Mouse (Mus musculus) heart, embryonic 11.5 days (tissue): Measurements from ENCODE around the gene Dnajc25. TPM values are rescaled to one million over a fixed set of nuclear protein-coding genes. Genes with fewer than 3 reads are reported as not detected.

Source experiments
- ATAC-seq: fragments of 200-750 bp; cut with Nextera tagmentation; replicated peaks from 2 replicates; pipeline ENCODE4 v1.8.0; 2017; ENCODE audit warnings: moderate library complexity; ENCODE audit not compliant: insufficient number of reproducible peaks, low FRiP score, low TSS enrichment
- H3K27ac ChIP-seq: fragments of 300-500 bp; sonication (generic); 2 replicates; pipeline ENCODE4 v1.5.1; 2014; ENCODE audit warnings: mild to moderate bottlenecking, low read depth, low read length
- H3K27me3 ChIP-seq: fragments of 300-500 bp; sonication (generic); 2 replicates; pipeline ENCODE4 v1.6.1; 2014; ENCODE audit warnings: mild to moderate bottlenecking, low read length, mixed read lengths; ENCODE audit not compliant: control insufficient read depth, insufficient read depth
- H3K36me3 ChIP-seq: fragments of 300-500 bp; sonication (generic); 2 replicates; pipeline ENCODE4 v1.6.1; 2014; ENCODE audit warnings: mild to moderate bottlenecking, low read length, moderate library complexity, mixed read lengths; ENCODE audit not compliant: control insufficient read depth, insufficient read depth
- H3K4me1 ChIP-seq: fragments of 300-500 bp; sonication (generic); 2 replicates; pipeline ENCODE4 v1.6.1; 2014; ENCODE audit warnings: low read length; ENCODE audit not compliant: control insufficient read depth, insufficient read depth
- H3K4me2 ChIP-seq: fragments of 300-500 bp; sonication (generic); 2 replicates; pipeline ENCODE4 v1.6.1; 2014; ENCODE audit warnings: mild to moderate bottlenecking, moderate library complexity
- H3K4me3 ChIP-seq: fragments of 300-500 bp; sonication (generic); 2 replicates; pipeline ENCODE4 v1.5.1; 2014; ENCODE audit warnings: low read depth, low read length
- H3K9ac ChIP-seq: fragments of 300-500 bp; sonication (generic); 2 replicates; pipeline ENCODE4 v1.6.1; 2014; ENCODE audit warnings: mild to moderate bottlenecking, low read depth, low read length, moderate library complexity
- H3K9me3 ChIP-seq: fragments of 300-500 bp; sonication (generic); replicated peaks from 2 replicates; pipeline ENCODE4 v1.6.1; 2016; ENCODE audit warnings: low read length; ENCODE audit not compliant: control insufficient read depth
- WGBS: fragments of 180-500 bp; shearing (Covaris S2); extraction: QIAGEN DNeasy Blood & Tissue Kit; methylation state at CpG from one replicate; pipeline ENCODE4 v1.1.7; 2014; ENCODE audit not compliant: insufficient replicate concordance; 5-methylcytosine and 5-hydroxymethylcytosine counted together
- polyA plus RNA-seq: library from polyadenylated mRNA; unstranded; fragments of >200 nt; fragmentation: Nextera tagmentation; extraction: Ambion mirVana; gene quantifications from 2 replicates; pipeline ENCODE4 v1.2.1, GENCODE M21; 2014

The Dnajc25 gene
- polyA plus RNA-seq, 1 experiment from 2014 or later = 10.6 TPM

DNA sequence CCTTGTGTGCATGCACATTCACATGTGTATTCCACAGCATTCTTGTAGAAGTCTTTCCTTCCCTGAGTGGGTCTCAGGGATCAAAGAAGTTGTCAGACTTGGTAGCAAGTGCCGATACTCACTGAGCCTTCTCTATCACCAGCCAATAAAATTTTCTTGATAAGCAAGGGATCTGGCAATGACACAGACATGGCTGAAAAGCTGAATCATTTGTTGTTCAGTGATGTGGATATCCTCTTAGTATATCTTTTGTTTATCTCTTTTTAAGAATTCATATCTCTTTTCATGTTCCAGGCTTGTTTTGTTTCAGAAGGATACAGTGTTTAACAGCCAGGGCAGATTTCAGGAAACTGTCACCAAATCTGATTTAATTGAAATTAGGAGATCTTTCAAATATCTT, 3.8 kb downstream of the Dnajc25 start:
- 73% methylated on average over 1 of the region's 1 CpGs for WGBS
- H3K4me3 ChIP-seq = no peak overlapping the region
- no peak overlapping the region for H3K27ac ChIP-seq
- H3K4me1 ChIP-seq = peaks cover 9% of the 10 kb centered on the region; the same call in 1 of the 2 replicates
- H3K27me3 ChIP-seq = no peaks in the 10 kb centered on the region
- no peaks in the 10 kb centered on the region for H3K36me3 ChIP-seq
- no peak for ATAC-seq
- H3K4me2 ChIP-seq = no peak overlapping the region
- H3K9ac ChIP-seq = no peak overlapping the region
- H3K9me3 ChIP-seq = no peaks in the 10 kb centered on the region

DNA sequence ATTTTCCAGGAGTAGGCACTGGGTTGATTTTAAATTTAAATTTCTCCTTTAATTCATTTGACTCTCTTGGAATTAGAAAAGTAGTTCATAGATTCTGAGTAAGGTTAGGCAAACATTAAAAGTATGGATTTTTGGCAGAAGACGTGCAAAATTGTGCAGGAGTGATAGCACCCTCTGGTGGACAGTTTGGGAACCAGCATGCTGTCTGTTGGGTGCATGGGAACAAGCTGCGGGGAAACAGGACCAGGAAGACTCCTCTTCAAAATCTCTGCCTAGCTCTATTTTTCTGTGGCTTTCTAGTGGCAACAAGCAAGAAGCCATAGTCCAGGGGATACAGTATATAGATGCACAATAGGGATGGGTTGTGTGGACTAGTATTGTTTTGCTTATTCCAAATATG, 4.8 kb downstream of the Dnajc25 start:
- no peak for ATAC-seq
- 23% methylated on average over 2 of the region's 2 CpGs for WGBS
- Histone ChIP-seq H3K4me1 (peaks cover 16% of the 10 kb centered on the region), H3K27ac (no peak overlapping the region), H3K27me3 (no peaks in the 10 kb centered on the region), H3K36me3 (no peaks in the 10 kb centered on the region), H3K9me3 (no peaks in the 10 kb centered on the region), H3K4me2 (no peak overlapping the region), H3K4me3 (no peak overlapping the region), H3K9ac (no peak overlapping the region)

DNA sequence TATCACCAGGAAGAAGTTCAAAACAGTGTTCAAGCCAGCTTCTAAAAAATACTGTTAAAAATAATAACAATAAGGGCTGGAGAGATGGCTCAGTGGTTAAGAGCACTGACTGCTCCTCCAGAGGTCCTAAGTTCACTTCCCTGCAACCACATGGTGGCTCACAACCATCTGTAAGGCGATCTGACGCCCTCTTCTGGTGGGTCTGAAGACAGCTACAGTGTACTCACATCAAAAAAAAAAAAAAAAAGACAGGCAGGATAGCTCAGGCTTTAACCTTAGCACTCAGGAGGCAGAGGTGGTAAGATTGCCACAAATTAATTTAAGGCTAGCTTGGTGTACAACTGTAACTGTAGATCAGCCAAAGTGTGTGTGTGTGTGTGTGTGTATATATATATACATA, 5.8 kb downstream of the Dnajc25 start:
- H3K4me3 ChIP-seq = no peak overlapping the region

DNA sequence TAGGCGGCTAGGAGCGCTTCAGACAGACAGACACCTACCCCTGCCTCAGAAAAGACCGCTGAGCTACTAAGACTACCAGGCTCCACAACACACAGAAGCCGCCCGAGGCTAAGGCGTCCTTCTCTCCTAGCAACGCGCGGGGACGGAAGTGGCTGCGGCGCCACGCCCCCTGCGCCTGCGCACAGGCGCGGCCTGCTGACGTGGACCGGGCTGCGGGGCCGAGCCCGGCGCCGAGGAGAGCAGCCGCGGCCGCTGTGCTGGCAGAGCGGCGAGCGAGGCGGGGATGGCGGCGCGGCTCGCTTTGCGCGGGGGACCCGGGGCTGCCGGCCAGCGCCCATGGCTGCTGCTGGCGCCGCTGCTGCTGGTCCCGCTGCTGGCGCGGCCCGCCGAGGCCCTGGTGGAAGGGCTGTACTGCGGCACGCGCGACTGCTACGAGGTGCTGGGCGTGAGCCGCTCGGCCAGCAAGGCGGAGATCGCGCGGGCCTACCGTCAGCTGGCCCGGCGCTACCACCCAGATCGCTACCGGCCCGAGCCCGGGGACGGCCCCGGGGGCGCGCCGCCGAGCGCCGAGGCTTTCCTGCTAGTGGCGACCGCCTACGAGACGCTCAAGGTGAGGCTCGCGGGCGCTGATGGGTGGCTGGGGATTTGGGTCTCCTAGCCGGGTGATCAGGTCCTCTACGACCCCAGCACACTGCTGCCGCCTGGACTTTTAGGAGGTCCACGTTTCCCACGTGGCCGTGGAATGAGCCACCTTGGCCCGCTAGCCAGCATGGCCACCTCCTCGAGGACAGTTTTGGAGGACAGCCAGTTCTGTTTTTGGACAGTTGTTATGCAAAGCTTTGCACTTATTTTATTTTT, 8.3 kb downstream of the Dnajc25 start, which contains the start of gene Gm20503:
Gm20503 (plus strand) TSS at position 263 of the 858 bp plus-strand sequence.
- Histone ChIP-seq H3K4me2 (peak within 1 kb of the TSS; percentile 83), H3K9ac (peak within 1 kb of the TSS; percentile 96), H3K27ac (peak within 1 kb of the TSS; percentile 86), H3K36me3 (no peaks in the 10 kb centered on the region), H3K9me3 (no peaks in the 10 kb centered on the region), H3K4me3 (peak within 1 kb of the TSS; percentile 95), H3K27me3 (no peaks in the 10 kb centered on the region), H3K4me1 (peaks cover 20% of the 10 kb centered on the region)
- WGBS = under 1% methylated on average over 84 of the region's 89 CpGs
- ATAC-seq = peak; percentile 98

More for the DNA sequence above, 5.8 kb downstream of the Dnajc25 start:
- 2% methylated on average over 2 of the region's 2 CpGs for WGBS
- no peak overlapping the region for H3K4me2 ChIP-seq
- H3K9ac ChIP-seq = no peak overlapping the region
- H3K4me1 ChIP-seq = peaks cover 20% of the 10 kb centered on the region
- H3K27me3 ChIP-seq = no peaks in the 10 kb centered on the region
- no peak for ATAC-seq
- H3K36me3 ChIP-seq = no peaks in the 10 kb centered on the region
- H3K9me3 ChIP-seq = no peaks in the 10 kb centered on the region
- H3K27ac ChIP-seq = no peak overlapping the region

DNA sequence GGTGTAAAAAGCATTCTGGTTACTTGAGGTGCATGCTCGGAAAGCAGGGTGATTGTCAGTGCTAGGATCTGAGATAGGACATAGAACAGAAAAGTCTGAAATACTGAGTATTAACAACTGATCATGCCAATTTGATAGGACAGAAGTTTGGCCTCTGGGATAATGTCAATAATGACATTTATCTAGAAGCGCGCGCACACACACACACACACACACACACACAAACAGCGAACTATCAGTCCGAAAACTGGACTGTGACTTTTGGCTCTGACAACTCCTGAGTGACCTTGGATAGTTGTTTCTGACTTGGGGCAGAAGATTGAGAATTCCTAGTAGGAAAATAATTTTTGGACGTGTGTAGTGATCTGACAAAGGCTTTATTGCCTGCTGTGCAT, 8.9 kb downstream of the Dnajc25 start:
- Histone ChIP-seq H3K27me3 (no peaks in the 10 kb centered on the region), H3K9me3 (no peaks in the 10 kb centered on the region), H3K36me3 (no peaks in the 10 kb centered on the region), H3K27ac (no peak overlapping the region), H3K9ac (peak overlapping the region; percentile 96), H3K4me3 (peak overlapping the region; percentile 95), H3K4me1 (peaks cover 18% of the 10 kb centered on the region), H3K4me2 (peak overlapping the region; percentile 83)
- no peak for ATAC-seq
- WGBS = 24% methylated on average over 7 of the region's 7 CpGs

DNA sequence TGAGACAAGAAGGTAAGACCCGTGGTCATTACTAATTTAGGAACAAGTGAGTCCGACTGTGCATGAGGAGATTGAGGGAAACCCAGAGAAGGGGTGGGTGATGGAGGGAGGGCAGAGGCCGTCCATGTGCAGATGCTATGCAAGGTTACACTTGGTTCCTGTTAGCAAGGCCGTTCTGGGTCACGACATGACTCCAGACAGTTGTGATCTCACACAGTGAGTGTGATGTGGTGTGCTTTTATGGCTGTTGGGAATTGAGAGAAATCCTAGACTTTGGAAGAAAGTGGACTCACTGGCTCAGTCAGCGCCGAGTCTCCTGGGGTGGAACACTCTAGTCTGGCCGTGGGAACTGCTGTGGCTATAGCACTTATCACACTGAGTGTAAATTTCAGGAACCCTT, 11.3 kb downstream of the Dnajc25 start:
- Histone ChIP-seq H3K9ac (no peak overlapping the region), H3K9me3 (no peaks in the 10 kb centered on the region), H3K4me1 (peaks cover 20% of the 10 kb centered on the region), H3K4me2 (no peak overlapping the region), H3K27ac (no peak overlapping the region), H3K4me3 (no peak overlapping the region), H3K36me3 (no peaks in the 10 kb centered on the region), H3K27me3 (no peaks in the 10 kb centered on the region)
- no peak for ATAC-seq
- WGBS = 53% methylated on average over 8 of the region's 8 CpGs

DNA sequence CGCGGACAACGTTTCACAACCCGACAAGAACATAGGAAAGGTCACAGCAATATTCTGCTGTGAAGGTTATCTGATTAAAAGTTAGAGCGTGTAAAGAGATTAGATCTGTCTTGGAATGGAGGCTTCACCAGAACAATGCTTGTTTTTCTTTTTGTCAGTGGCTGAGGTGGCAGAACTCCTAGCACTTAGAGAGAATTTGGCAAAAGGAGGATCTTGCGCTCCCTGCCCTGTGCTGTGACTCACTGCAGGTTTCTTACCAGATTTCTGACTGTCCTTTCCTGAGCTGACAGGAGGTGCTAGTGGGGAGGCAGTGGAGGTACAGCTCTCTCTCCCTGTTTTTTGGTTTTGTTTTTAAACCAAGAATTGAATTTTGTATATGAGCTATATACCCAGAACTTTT, 12.2 kb downstream of the Dnajc25 start:
- Histone ChIP-seq H3K4me1 (peaks cover 22% of the 10 kb centered on the region), H3K27ac (no peak overlapping the region), H3K9me3 (no peaks in the 10 kb centered on the region), H3K4me2 (no peak overlapping the region), H3K27me3 (no peaks in the 10 kb centered on the region), H3K36me3 (no peaks in the 10 kb centered on the region), H3K4me3 (no peak overlapping the region), H3K9ac (no peak overlapping the region)
- WGBS = 65% methylated on average over 6 of the region's 6 CpGs
- no peak for ATAC-seq

DNA sequence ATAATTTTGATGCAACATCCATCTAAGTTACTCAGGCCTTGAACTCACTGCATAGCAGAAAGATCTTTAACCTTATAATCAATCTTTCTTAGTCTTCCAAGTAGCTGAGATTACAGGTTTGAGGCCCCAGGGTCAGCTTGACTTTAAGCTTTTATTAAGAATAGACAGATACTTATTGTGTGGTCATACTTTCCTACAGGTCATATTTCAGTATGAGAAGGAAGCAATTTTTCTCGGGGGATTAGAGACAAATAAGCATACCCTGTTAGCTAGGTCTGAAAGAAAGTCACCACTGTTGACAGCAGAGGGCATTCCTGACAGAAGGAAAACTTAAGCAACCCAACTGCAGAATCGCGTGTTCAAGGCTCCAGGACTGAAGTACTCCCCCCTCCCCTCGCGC, 13.1 kb downstream of the Dnajc25 start:
- ATAC-seq = no peak
- H3K4me1 ChIP-seq = peaks cover 19% of the 10 kb centered on the region
- WGBS = 82% methylated on average over 5 of the region's 5 CpGs

DNA sequence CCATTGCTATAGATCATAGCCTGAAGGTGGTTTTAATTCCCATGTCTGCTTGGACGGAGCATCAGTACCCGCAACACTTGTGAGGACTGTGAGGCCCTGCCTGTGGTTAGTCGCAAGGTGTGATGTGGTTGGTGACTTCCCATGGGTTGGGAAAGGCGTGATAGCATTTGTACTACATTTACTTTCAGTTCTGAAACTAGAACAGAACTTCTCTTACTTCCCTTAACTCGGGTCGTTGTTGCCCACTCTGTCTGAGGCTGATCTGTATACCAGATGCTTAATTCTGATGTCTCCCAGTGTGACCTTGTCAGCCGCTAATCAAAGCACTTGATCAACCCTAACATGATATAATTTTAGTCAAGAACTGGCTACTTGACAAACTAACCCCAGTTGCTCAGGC, 14.3 kb downstream of the Dnajc25 start:
- Histone ChIP-seq H3K27ac (no peak overlapping the region), H3K27me3 (no peaks in the 10 kb centered on the region), H3K9me3 (no peaks in the 10 kb centered on the region), H3K36me3 (no peaks in the 10 kb centered on the region), H3K4me1 (peaks cover 17% of the 10 kb centered on the region), H3K4me3 (no peak overlapping the region), H3K4me2 (no peak overlapping the region), H3K9ac (no peak overlapping the region)
- no peak for ATAC-seq
- WGBS = 90% methylated on average over 7 of the region's 7 CpGs

More for the DNA sequence above, 13.1 kb downstream of the Dnajc25 start:
- no peak overlapping the region for H3K27ac ChIP-seq
- no peaks in the 10 kb centered on the region for H3K9me3 ChIP-seq
- no peaks in the 10 kb centered on the region for H3K36me3 ChIP-seq
- H3K9ac ChIP-seq = no peak overlapping the region
- H3K4me3 ChIP-seq = no peak overlapping the region
- H3K27me3 ChIP-seq = no peaks in the 10 kb centered on the region
- no peak overlapping the region for H3K4me2 ChIP-seq
